Mouse (Mus musculus) forebrain, embryonic 11.5 days (tissue): ENCODE measurements around the gene Ttc30b. TPM values are rescaled to one million over a fixed set of nuclear protein-coding genes. Genes with fewer than 3 reads are reported as not detected.
"Not testable (repeated sequence)": the region's sequence is repeated elsewhere in the genome, so short reads cannot be mapped to it uniquely, and the experiment has no call there.

ENCODE experiments used
- ATAC-seq: fragments of 200-750 bp; cut with Nextera tagmentation; replicated peaks from 2 replicates; pipeline ENCODE4 v1.8.0; 2017; ENCODE audit warnings: moderate TSS enrichment; ENCODE audit not compliant: low FRiP score
- DNase-seq: peaks from one replicate; pipeline ENCODE4 v3.0.0-alpha.2; 2017; ENCODE audit warnings: low spot score
- H3K27ac ChIP-seq: fragments of 300-500 bp; sonication (generic); 2 replicates; pipeline ENCODE4 v1.5.1; 2014; ENCODE audit warnings: low read depth, low read length
- H3K27me3 ChIP-seq: fragments of 300-500 bp; sonication (generic); 2 replicates; pipeline ENCODE4 v1.6.1; 2014; ENCODE audit warnings: mild to moderate bottlenecking, low read length, mixed read lengths; ENCODE audit not compliant: control insufficient read depth, insufficient read depth
- H3K36me3 ChIP-seq: fragments of 300-500 bp; sonication (generic); 2 replicates; pipeline ENCODE4 v1.6.1; 2014; ENCODE audit warnings: mild to moderate bottlenecking, low read length, moderate library complexity, mixed read lengths; ENCODE audit not compliant: control insufficient read depth, insufficient read depth
- H3K4me1 ChIP-seq: fragments of 300-500 bp; sonication (generic); replicated peaks from 2 replicates; pipeline ENCODE4 v1.6.1; 2014; ENCODE audit warnings: low read length, mixed read lengths; ENCODE audit not compliant: control insufficient read depth, insufficient read depth
- H3K4me2 ChIP-seq: fragments of 300-500 bp; sonication (generic); 2 replicates; pipeline ENCODE4 v1.6.1; 2014; ENCODE audit warnings: low read depth, mild to moderate bottlenecking, low read length, moderate library complexity, mixed read lengths; ENCODE audit not compliant: severe bottlenecking
- H3K4me3 ChIP-seq: fragments of 300-500 bp; sonication (generic); 2 replicates; pipeline ENCODE4 v1.5.1; 2014; ENCODE audit warnings: low read depth, low read length
- H3K9ac ChIP-seq: fragments of 300-500 bp; sonication (generic); 2 replicates; pipeline ENCODE4 v1.6.1; 2014; ENCODE audit warnings: low read length
- H3K9me3 ChIP-seq: fragments of 300-500 bp; sonication (generic); 2 replicates; pipeline ENCODE4 v1.6.1; 2016; ENCODE audit warnings: low read length, mixed read lengths; ENCODE audit not compliant: control insufficient read depth
- WGBS: fragments of 180-500 bp; shearing (Covaris S2); extraction: QIAGEN DNeasy Blood & Tissue Kit; methylation state at CpG from one replicate; pipeline ENCODE4 v1.1.7; 2014; 5-methylcytosine and 5-hydroxymethylcytosine counted together
- polyA plus RNA-seq: library from polyadenylated mRNA; unstranded; fragments of >200 nt; fragmentation: Nextera tagmentation; extraction: Ambion mirVana; gene quantifications from 2 replicates; pipeline ENCODE4 v1.2.1, GENCODE M21; 2014

Gene Ttc30b
- polyA plus RNA-seq, 1 experiment from 2014 or later = 6.7 TPM

- H3K27me3 ChIP-seq, H3K4me3 ChIP-seq, H3K9me3 ChIP-seq, H3K4me2 ChIP-seq, H3K27ac ChIP-seq, ATAC-seq, H3K4me1 ChIP-seq, H3K9ac ChIP-seq, DNase-seq, H3K36me3 ChIP-seq: not testable (repeated sequence)
- WGBS = 27% methylated on average over 19 of the region's 24 CpGs
These were observed 39.5 kb upstream of the Ttc30b start, which contains the start of gene Ttc30a2 for GRCm38 (mm10) chr2:75977752-75978368. Gene Ttc30a2, minus strand, starts transcription at chr2:75978170.

GRCm38 (mm10) chr2:75976070-75976469, 37.7 kb upstream of the Ttc30b start:
- H3K9ac ChIP-seq, ATAC-seq, DNase-seq, H3K27ac ChIP-seq, H3K9me3 ChIP-seq, H3K4me1 ChIP-seq, H3K36me3 ChIP-seq, H3K4me3 ChIP-seq, H3K4me2 ChIP-seq, H3K27me3 ChIP-seq: not testable (repeated sequence)
- WGBS = 94% methylated on average over 2 of the region's 2 CpGs

GRCm38 (mm10) chr2:75974131-75974530, 35.7 kb upstream of the Ttc30b start:
- no peak overlapping the region for H3K4me3 ChIP-seq

GRCm38 (mm10) chr2:75964972-75965371, 26.6 kb upstream of the Ttc30b start:
- H3K9ac ChIP-seq = no peak overlapping the region
- no peak overlapping the region for H3K27ac ChIP-seq
- no peaks in the 10 kb centered on the region for H3K9me3 ChIP-seq
- H3K4me1 ChIP-seq = peaks cover 4% of the 10 kb centered on the region; the same call in 1 of the 2 replicates
- H3K4me3 ChIP-seq = no peak overlapping the region
- no peaks in the 10 kb centered on the region for H3K27me3 ChIP-seq
- peak; percentile 49 for ATAC-seq
- peak; percentile 69 for DNase-seq
- WGBS = 22% methylated on average over 5 of the region's 5 CpGs
- H3K4me2 ChIP-seq = no peak overlapping the region; the same call in 1 of the 2 replicates
- no peaks in the 10 kb centered on the region for H3K36me3 ChIP-seq

More at GRCm38 (mm10) chr2:75974131-75974530, 35.7 kb upstream of the Ttc30b start:
- H3K9ac ChIP-seq = no peak overlapping the region
- ATAC-seq = no peak
- H3K4me2 ChIP-seq = no peak overlapping the region
- H3K4me1 ChIP-seq = no peaks in the 10 kb centered on the region
- H3K27ac ChIP-seq = no peak overlapping the region
- no peaks in the 10 kb centered on the region for H3K27me3 ChIP-seq
- WGBS = 77% methylated on average over 9 of the region's 9 CpGs
- H3K9me3 ChIP-seq = no peaks in the 10 kb centered on the region
- no peaks in the 10 kb centered on the region for H3K36me3 ChIP-seq
- no peak for DNase-seq

- ATAC-seq (peak; percentile 33; the same call in 1 of the 2 replicates), DNase-seq (peak; percentile 73)
- H3K4me3 ChIP-seq = no peak overlapping the region
- WGBS = 16% methylated on average over 14 of the region's 14 CpGs
- H3K27me3 ChIP-seq = no peaks in the 10 kb centered on the region
- H3K4me2 ChIP-seq = peak overlapping the region; percentile 28; the same call in 1 of the 2 replicates
- H3K27ac ChIP-seq = no peak overlapping the region
- H3K36me3 ChIP-seq = no peaks in the 10 kb centered on the region
- no peaks in the 10 kb centered on the region for H3K9me3 ChIP-seq
- H3K4me1 ChIP-seq = peaks cover 6% of the 10 kb centered on the region; the same call in 1 of the 2 replicates
- no peak overlapping the region for H3K9ac ChIP-seq
These were observed 26.1 kb upstream of the Ttc30b start for GRCm38 (mm10) chr2:75964512-75964911.

GRCm38 (mm10) chr2:75964051-75964450, 25.7 kb upstream of the Ttc30b start:
- Histone ChIP-seq H3K27me3 (no peaks in the 10 kb centered on the region), H3K9me3 (no peaks in the 10 kb centered on the region), H3K4me2 (no peak overlapping the region), H3K27ac (no peak overlapping the region), H3K4me3 (no peak overlapping the region), H3K9ac (no peak overlapping the region), H3K4me1 (peaks cover 10% of the 10 kb centered on the region; the same call in 1 of the 2 replicates), H3K36me3 (no peaks in the 10 kb centered on the region)
- ATAC-seq (no peak), DNase-seq (no peak)
- 74% methylated on average over 5 of the region's 5 CpGs for WGBS

GRCm38 (mm10) chr2:75963211-75963840, 24.9 kb upstream of the Ttc30b start:
- 55% methylated on average over 10 of the region's 10 CpGs for WGBS
- peaks cover 10% of the 10 kb centered on the region; the same call in 1 of the 2 replicates for H3K4me1 ChIP-seq
- no peaks in the 10 kb centered on the region for H3K9me3 ChIP-seq
- DNase-seq (no peak), ATAC-seq (no peak)
- no peak overlapping the region for H3K27ac ChIP-seq
- no peak overlapping the region for H3K9ac ChIP-seq
- H3K4me3 ChIP-seq = no peak overlapping the region
- H3K4me2 ChIP-seq = no peak overlapping the region
- H3K36me3 ChIP-seq = no peaks in the 10 kb centered on the region
- no peaks in the 10 kb centered on the region for H3K27me3 ChIP-seq

- Histone ChIP-seq H3K27ac (no peak overlapping the region), H3K4me2 (peak overlapping the region; percentile 41; the same call in 1 of the 2 replicates), H3K9ac (0 out of 2 replicates have a peak overlapping the region, but pooled peaks have one; percentile 27), H3K27me3 (no peaks in the 10 kb centered on the region), H3K4me1 (peaks cover 8% of the 10 kb centered on the region; the same call in 1 of the 2 replicates), H3K4me3 (no peak overlapping the region), H3K36me3 (no peaks in the 10 kb centered on the region), H3K9me3 (no peaks in the 10 kb centered on the region)
- 0 out of 2 replicates have a peak, but pooled peaks have one; percentile 20 for ATAC-seq
- WGBS = 52% methylated on average over 15 of the region's 15 CpGs
- peak; percentile 61 for DNase-seq
These were observed 22.3 kb upstream of the Ttc30b start for GRCm38 (mm10) chr2:75960366-75961330.
